Mouse (Mus musculus) testis, adult 2 months (tissue): ENCODE results near the gene Apol7a. TPM values are rescaled to one million over a fixed set of nuclear protein-coding genes. Genes with fewer than 3 reads are reported as not detected.
A peak's percentile ranks its signal among the peaks of the same experiment; 100 is the strongest.

Experiments
- H3K27ac ChIP-seq: fragments of 200-500 bp; 2 replicates; pipeline ENCODE4 v1.5.1; 2012; ENCODE audit warnings: low read depth, low read length; ENCODE audit not compliant: control insufficient read depth, insufficient read depth
- H3K27me3 ChIP-seq: fragments of 200-500 bp; 2 replicates; pipeline ENCODE4 v1.6.1; 2012; ENCODE audit warnings: mild to moderate bottlenecking, low read length, moderate library complexity; ENCODE audit not compliant: control insufficient read depth, insufficient read depth
- H3K36me3 ChIP-seq: fragments of 200-500 bp; 2 replicates; pipeline ENCODE4 v1.6.1; 2012; ENCODE audit warnings: mild to moderate bottlenecking, low read length; ENCODE audit not compliant: control insufficient read depth, insufficient read depth
- H3K4me1 ChIP-seq: fragments of 200-500 bp; 2 replicates; pipeline ENCODE4 v1.6.1; 2012; ENCODE audit warnings: low read length; ENCODE audit not compliant: control insufficient read depth, insufficient read depth
- H3K4me3 ChIP-seq: fragments of 200-500 bp; 2 replicates; pipeline ENCODE4 v1.5.1; 2012; ENCODE audit warnings: low read depth, mild to moderate bottlenecking, low read length, moderate library complexity, mixed read lengths; ENCODE audit not compliant: control insufficient read depth
- CTCF ChIP-seq: fragments of 200-500 bp; IDR thresholded peaks from 2 replicates; pipeline ENCODE4 v1.5.1; 2012; ENCODE audit warnings: low read depth, mild to moderate bottlenecking, inconsistent platforms, low read length, moderate library complexity; ENCODE audit not compliant: control insufficient read depth, insufficient read depth, insufficient replicate concordance
- POLR2A ChIP-seq: fragments of 200-500 bp; IDR thresholded peaks from 2 replicates; pipeline ENCODE4 v1.6.1; 2012; ENCODE audit warnings: low read depth, mild to moderate bottlenecking, inconsistent platforms, low read length, moderate library complexity; ENCODE audit not compliant: control insufficient read depth
- polyA plus RNA-seq: library from polyadenylated mRNA; depleted of rRNA; stranded (reverse); fragments of >200 nt; gene quantifications from 2 replicates; pipeline ENCODE4 v1.2.3, GENCODE M21; 2012

Apol7a gene
- polyA plus RNA-seq, 1 experiment = 0.10 TPM

DNA sequence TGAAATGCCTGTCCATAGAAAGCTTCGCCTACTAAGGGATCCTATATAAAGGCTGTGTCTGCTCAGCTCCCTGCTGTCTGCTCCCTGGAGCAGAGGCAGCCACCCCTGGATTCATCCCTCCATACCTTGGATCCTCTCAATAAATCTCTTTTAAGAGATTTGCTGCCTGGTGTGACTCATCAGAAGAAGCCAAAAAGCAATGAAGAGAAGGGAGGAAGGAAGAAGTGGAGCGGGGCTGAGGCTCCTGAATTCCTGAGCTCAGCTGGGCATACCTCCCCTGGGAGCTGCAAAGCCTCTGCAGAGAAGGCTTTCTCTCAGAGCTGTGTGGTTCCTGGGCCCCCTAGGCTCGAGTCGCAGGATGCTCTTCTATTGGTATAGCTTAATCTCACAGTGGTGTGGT, 19.0 kb downstream of the Apol7a start:
- no peaks in the 10 kb centered on the region for H3K4me1 ChIP-seq

DNA sequence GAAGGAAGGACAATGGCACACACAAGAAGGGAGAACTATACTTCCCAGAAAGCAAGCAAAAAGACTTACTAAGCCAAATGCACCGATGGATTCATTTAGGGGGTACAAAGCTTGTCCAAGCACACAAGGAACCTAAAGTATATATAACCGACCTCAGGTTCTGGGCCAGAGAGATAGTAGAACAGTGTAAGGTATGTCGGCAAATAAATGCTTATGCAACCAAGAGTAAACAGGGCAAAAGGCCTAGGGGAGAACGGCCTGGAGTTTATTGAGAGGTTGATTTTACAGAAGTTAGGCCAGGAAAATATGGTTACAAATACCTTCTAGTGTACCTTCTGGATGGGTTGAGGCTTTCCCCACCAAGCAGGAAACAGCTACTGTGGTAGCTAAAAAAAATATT, 21.5 kb downstream of the Apol7a start:
- H3K36me3 ChIP-seq = no peaks in the 10 kb centered on the region
- TF ChIP-seq POLR2A (no peak), CTCF (no peak)
- H3K4me3 ChIP-seq = no peak overlapping the region
- no peaks in the 10 kb centered on the region for H3K27me3 ChIP-seq
- no peaks in the 10 kb centered on the region for H3K4me1 ChIP-seq
- H3K27ac ChIP-seq = no peak overlapping the region

More for the DNA sequence above, 19.0 kb downstream of the Apol7a start:
- TF ChIP-seq CTCF = no peak
- no peak for TF ChIP-seq POLR2A
- no peak overlapping the region for H3K27ac ChIP-seq
- no peaks in the 10 kb centered on the region for H3K27me3 ChIP-seq
- no peak overlapping the region for H3K4me3 ChIP-seq
- no peaks in the 10 kb centered on the region for H3K36me3 ChIP-seq

DNA sequence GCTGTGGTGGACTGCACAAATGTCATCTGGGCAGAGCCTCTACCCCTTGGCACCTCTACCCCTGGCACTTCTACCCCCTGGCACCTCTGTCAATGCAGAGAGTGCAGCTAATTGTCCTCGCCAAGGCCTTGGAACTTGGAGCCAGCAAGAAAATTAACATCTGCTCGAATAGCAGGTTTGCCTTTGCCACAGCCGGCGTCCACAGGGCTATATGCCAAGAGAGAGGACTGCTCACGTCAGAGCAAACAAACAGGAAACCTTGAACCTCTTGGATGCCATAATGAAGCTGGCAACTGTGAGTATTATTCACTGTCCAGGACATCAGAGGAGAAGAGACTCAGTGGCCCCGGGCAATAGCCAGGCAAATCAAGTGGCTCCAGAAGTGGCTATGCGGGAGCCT, 22.0 kb downstream of the Apol7a start:
- Histone ChIP-seq H3K4me3 (no peak overlapping the region), H3K27ac (no peak overlapping the region), H3K4me1 (no peaks in the 10 kb centered on the region), H3K27me3 (no peaks in the 10 kb centered on the region), H3K36me3 (no peaks in the 10 kb centered on the region)
- no peak for TF ChIP-seq POLR2A
- no peak for TF ChIP-seq CTCF

DNA sequence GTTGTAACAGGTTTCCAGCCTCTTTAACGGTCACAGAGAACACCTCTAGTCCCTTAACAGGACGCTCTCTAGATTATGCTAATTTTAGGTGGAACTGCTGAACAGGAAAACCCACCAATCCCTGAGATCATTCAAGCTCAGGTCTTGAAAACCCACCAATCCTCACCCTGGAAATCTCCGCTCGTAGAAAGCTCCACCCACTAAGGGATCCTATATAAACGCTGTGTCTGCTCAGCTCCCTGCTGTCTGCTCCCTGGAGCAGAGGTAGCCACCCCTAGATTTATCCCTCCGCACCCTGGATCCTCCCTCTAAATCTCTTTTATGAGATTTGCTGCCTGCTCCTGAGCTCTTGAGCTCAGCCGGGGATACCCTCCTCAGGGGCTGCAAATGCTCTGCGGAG, 28.3 kb downstream of the Apol7a start:
- Histone ChIP-seq H3K27ac (peak overlapping the region; percentile 98), H3K27me3 (no peaks in the 10 kb centered on the region), H3K4me3 (peak overlapping the region; percentile 87), H3K36me3 (no peaks in the 10 kb centered on the region), H3K4me1 (peaks cover 39% of the 10 kb centered on the region)
- TF ChIP-seq CTCF (no peak), POLR2A (peak; percentile 66)

DNA sequence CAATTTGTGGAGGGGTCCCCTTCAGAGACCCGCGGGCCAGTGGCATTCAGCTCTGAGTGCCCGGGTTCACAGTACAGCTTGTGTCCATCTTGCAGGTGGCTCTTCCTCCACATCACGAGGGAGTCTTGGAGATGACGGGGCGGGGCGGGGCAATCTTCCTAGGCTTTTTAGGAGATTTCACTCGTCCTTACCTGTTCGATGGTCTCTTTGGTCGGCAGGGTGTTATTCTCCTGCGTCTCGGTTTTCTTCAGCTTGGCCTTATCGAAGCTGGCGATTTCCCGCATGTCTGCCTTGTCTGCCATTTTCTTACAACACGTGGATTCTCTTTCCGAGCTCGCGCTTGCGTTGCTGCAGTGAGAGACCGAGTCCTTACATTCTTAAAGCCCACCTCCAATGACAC, 28.9 kb downstream of the Apol7a start:
- no peak for TF ChIP-seq CTCF
- TF ChIP-seq POLR2A = 0 out of 2 replicates have a peak, but pooled peaks have one; percentile 47
- no peaks in the 10 kb centered on the region for H3K36me3 ChIP-seq

DNA sequence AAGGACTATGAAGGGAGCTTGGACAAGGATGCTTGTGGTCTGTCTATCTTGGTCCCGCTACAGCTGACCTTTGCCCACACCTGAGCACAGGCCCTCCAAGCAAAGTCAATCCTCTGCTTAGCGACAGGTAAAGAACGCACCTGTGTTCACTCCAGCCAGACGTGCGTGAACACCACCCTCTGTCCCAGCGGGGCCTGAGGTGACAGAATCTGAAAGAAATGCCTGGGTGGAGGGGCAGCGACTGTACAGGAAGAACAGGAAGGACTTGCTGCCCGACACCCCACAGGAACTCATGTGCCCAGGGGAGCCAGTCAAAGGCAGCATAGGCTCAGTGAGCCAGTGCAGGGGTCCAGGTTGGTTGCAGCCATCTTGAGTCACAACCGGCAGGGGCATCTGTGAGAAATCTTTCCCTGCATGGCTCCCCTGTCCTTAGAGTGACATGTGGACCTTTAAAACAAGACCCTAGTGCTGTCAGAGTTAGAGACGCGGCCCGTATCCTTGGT, 30.0 kb downstream of the Apol7a start:
- H3K4me3 ChIP-seq = peak overlapping the region; percentile 33
- no peaks in the 10 kb centered on the region for H3K27me3 ChIP-seq
- peak overlapping the region; percentile 54 for H3K27ac ChIP-seq
- TF ChIP-seq CTCF (no peak), POLR2A (no peak)
- H3K4me1 ChIP-seq = peaks cover 39% of the 10 kb centered on the region
- no peaks in the 10 kb centered on the region for H3K36me3 ChIP-seq

More for the DNA sequence above, 28.9 kb downstream of the Apol7a start:
- Histone ChIP-seq H3K4me3 (peak overlapping the region; percentile 87), H3K27ac (peak overlapping the region; percentile 98), H3K27me3 (no peaks in the 10 kb centered on the region), H3K4me1 (peaks cover 39% of the 10 kb centered on the region)

DNA sequence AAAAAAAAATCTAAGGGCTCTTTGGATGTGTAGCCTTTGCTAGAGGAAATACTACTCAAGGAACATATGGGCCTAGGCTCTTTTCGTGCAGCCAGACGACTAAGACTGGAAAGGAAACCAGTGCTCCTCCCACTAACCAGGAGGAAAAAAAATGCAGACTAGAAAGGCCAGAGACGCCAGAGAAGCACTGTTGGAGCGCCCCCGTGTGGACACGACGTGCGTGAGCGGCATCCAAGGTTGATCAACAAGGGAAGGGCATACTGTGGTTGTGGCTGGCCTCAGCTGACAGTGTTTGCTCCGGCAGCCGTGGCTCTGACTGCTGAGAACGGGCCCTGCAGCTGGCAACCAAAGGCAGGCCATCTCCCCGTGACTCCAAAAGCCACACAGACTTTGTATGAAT, 30.8 kb downstream of the Apol7a start:
- Histone ChIP-seq H3K27ac (no peak overlapping the region; the same call in 1 of the 2 replicates), H3K4me3 (peak overlapping the region; percentile 23), H3K36me3 (no peaks in the 10 kb centered on the region), H3K27me3 (no peaks in the 10 kb centered on the region), H3K4me1 (peaks cover 39% of the 10 kb centered on the region)
- 0 out of 2 replicates have a peak, but pooled peaks have one; percentile 28 for TF ChIP-seq POLR2A
- TF ChIP-seq CTCF = peak; percentile 96

DNA sequence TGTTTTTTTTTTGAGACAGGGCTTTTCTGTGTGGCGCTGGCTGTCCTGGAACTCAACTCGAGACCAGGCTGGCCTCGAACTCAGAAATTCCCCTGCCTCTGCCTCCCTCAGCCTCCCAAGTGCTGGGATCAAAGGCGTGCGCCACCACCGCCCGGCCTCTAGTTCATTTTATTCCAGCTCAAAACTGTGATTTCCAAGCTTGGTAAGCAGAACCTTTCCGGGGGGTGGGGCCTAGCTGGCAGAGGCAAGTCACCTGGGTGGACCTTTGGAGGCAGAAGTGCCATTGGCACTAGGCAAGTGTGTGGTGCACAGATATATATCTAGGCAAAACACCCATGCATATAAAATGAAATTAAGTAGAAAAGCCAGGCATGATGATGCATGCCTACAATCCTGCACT, 31.4 kb downstream of the Apol7a start:
- Histone ChIP-seq H3K27me3 (no peaks in the 10 kb centered on the region), H3K27ac (no peak overlapping the region; the same call in 1 of the 2 replicates), H3K4me1 (peaks cover 39% of the 10 kb centered on the region), H3K4me3 (no peak overlapping the region), H3K36me3 (no peaks in the 10 kb centered on the region)
- 0 out of 2 replicates have a peak, but pooled peaks have one; percentile 15 for TF ChIP-seq POLR2A
- TF ChIP-seq CTCF = no peak
